Mouse (Mus musculus) E14TG2a.4 (cell line): ENCODE results near the gene Dek.

Source experiments
- H3K27me3 ChIP-seq: 2 replicates; pipeline ENCODE4 v1.6.1; 2014; ENCODE audit warnings: low read length, control low read depth; ENCODE audit not compliant: insufficient read depth
- H3K36me3 ChIP-seq: 2 replicates; pipeline ENCODE4 v1.6.1; 2014; ENCODE audit warnings: low read length, control low read depth; ENCODE audit not compliant: insufficient read depth
- H3K4me1 ChIP-seq: replicated peaks from 2 replicates; pipeline ENCODE4 v1.6.1; 2014; ENCODE audit warnings: low read depth, low read length, control low read depth
- H3K4me3 ChIP-seq: replicated peaks from 2 replicates; pipeline ENCODE4 v1.5.1; 2014; ENCODE audit warnings: mild to moderate bottlenecking, low read length
- H3K9me3 ChIP-seq: 2 replicates; pipeline ENCODE4 v1.6.1; 2014; ENCODE audit warnings: low read length, control low read depth
- CTCF ChIP-seq: conservative IDR thresholded peaks from 2 replicates; pipeline ENCODE4 v1.5.1; 2014; ENCODE audit warnings: low read length
- NANOG ChIP-seq: IDR thresholded peaks from 2 replicates; pipeline ENCODE4 v1.6.1; 2014; ENCODE audit warnings: borderline replicate concordance, low read length, mixed read lengths
- POU5F1 ChIP-seq: IDR thresholded peaks from 2 replicates; pipeline ENCODE4 v1.6.1; 2014; ENCODE audit warnings: low read length, borderline replicate concordance

Dek gene

DNA sequence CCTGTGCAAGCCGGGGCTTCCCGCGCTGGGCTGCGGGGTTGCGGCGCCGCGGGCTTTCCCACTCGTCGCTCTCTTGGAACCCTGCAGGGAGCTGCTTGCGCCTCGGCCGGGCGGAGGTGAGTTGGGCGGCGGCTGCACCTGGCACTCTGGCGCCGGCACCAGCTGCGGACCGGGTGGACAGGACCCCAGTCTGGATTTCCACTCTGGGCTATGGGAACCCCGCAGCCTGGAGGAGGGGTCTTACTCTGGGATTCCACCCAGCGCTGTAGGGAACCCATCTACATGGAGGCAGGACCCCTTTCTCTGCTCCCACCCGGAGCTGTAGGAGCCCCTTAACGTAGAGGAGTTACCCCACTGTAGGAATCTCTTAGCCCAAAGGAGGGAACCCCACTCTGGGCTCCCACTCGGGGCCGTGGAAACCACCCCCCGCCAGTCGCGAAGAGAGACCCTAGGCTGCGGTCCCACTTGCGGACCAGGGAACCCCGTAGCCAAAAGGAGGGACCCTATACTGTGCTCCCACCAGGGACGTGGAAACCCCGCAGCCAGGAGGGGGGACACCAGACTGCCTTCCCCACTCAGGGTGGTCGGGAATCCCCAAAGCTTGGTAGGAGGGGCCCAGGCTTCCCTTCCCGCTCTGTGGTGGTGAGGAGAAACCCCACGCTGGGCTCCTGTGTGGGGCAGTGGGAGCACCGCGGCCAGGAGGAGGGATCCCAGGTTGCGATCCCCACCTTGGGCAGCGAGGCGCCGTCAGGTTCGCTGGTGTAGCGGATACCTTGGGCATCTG, 62.0 kb downstream of the Dek start:
- peaks cover 37% of the 10 kb centered on the region for H3K4me1 ChIP-seq
- H3K27me3 ChIP-seq, result peaks cover 12% of the 10 kb centered on the region
- H3K36me3 ChIP-seq, result no peaks in the 10 kb centered on the region
- no peaks in the 10 kb centered on the region for H3K9me3 ChIP-seq
- no peak for TF ChIP-seq CTCF
- no peak for TF ChIP-seq POU5F1
- no peak for TF ChIP-seq NANOG
- H3K4me3 ChIP-seq, result peak overlapping the region; percentile 97

DNA sequence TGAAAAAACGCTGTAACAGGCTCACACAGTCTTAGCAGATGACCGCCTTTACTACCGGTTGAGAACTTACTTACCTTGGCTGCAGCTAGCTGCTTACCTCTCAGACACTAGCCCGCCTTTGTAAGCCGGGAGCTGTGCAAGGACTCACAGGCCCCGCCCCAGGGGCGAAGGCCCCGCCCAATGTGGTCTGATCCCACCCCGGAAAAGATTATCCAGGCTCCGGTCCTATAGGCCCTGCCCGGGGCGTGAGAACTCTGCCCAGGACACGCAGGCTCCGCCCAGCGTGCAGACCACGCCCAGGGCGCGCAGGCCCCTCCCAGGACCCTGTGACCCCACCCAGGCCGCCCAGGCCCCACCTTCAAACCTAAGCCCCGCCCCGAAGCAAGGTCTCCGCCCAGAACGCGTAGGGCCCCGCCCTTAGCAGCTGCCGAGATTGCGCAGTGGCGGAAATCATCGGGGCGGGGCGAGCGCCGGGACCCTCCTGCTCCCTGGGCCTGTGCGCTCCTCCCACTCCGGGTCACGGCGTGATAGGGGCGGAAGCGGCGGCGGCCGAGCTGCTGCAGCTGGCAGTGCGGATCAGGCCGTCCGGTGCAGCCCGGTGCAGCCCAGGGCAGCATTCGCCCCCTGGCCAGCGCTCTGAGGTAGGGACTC, 62.8 kb downstream of the Dek start, which contains the start of gene Kdm1b:
Kdm1b (plus strand) TSS at position 470 of the 651 bp plus-strand sequence.
- peaks cover 12% of the 10 kb centered on the region for H3K27me3 ChIP-seq
- TF ChIP-seq POU5F1, result no peak
- TF ChIP-seq CTCF, result no peak
- no peak for TF ChIP-seq NANOG
- no peaks in the 10 kb centered on the region for H3K9me3 ChIP-seq
- peak within 1 kb of the TSS; percentile 97 for H3K4me3 ChIP-seq
- H3K36me3 ChIP-seq, result no peaks in the 10 kb centered on the region
- peaks cover 31% of the 10 kb centered on the region for H3K4me1 ChIP-seq

DNA sequence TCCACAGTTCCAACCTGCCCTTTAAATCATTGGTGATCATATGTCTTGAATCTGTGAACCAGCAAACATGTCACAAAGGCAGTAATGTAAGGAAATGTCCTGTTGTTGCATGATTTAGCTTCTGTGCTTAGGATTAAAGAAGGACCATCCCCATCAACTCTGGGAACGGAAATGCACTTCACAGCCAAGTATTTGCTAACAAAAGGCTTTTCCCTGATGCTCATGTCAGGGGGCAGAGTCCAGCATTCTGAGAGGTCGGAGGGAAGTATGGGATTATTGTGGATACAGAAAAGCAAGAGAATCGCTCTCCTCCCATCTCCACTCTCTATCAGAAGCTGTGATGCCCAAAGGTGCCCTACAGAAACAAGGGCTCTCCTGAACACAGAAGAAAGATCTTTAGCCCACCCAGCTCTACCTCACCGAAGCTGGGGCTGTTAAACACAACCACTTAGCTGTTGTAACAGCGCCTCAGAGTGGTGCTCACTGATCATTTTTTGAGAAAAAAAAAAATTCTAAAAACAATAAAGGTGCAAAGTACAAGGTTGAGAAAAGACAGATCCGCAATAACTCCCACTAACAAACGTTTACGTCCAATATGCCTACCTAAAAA, 63.9 kb downstream of the Dek start:
- Histone ChIP-seq H3K36me3 (no peaks in the 10 kb centered on the region), H3K4me1 (peaks cover 23% of the 10 kb centered on the region)
- no peak for TF ChIP-seq POU5F1
- TF ChIP-seq CTCF, result no peak
- TF ChIP-seq NANOG, result no peak

DNA sequence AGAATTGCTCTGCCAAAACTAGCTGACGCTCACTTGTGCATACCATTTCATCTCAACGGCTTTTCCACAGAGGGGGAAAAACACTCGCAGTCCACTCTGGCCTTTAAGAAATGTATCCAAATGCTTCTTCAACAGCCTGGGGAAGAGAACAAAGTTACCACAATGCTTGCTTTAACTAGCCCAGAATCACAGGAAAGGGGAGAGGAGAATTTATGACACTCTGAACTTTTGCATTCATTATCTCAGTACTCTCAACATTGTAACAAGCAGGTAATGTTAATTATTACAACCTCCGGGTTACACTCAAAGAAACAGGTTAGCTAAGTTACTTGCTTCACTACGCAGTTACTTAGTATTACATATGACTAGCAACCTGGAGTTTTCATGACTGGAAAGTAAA, 65.9 kb downstream of the Dek start:
- Histone ChIP-seq H3K36me3 (no peaks in the 10 kb centered on the region), H3K9me3 (no peaks in the 10 kb centered on the region), H3K4me3 (no peak overlapping the region), H3K27me3 (peaks cover 12% of the 10 kb centered on the region), H3K4me1 (peaks cover 21% of the 10 kb centered on the region)
- no peak for TF ChIP-seq POU5F1
- no peak for TF ChIP-seq NANOG
- no peak for TF ChIP-seq CTCF

More for the DNA sequence above, 63.9 kb downstream of the Dek start:
- Histone ChIP-seq H3K27me3 (peaks cover 12% of the 10 kb centered on the region), H3K4me3 (peak overlapping the region; percentile 72), H3K9me3 (no peaks in the 10 kb centered on the region)

DNA sequence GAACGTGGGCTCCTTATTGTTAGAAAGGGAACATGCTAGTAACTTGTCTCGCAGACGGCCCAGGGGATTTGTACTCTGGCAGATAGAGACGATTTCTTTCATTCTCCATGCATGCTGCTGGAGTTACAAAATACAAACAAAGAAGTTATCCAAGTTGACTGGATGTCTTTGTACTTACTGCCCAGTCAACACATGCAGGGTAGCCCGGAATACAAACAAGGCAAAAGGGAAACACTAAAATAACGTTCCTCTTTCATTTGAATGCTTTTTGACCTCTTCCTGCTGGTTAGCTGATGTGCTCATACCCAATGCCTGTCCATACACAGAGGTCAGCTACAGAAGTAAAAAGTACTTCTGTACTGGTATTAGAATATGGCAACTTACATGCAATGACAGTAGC, 68.1 kb downstream of the Dek start:
- Histone ChIP-seq H3K4me1 (peaks cover 9% of the 10 kb centered on the region), H3K4me3 (no peak overlapping the region), H3K36me3 (no peaks in the 10 kb centered on the region), H3K27me3 (no peaks in the 10 kb centered on the region), H3K9me3 (no peaks in the 10 kb centered on the region)
- TF ChIP-seq POU5F1, result no peak
